Mouse (Mus musculus) lung, adult 2 months (tissue): ENCODE data around the gene Crcp. TPM values are rescaled to one million over a fixed set of nuclear protein-coding genes. Genes with fewer than 3 reads are reported as not detected.

ENCODE experiments used
- DNase-seq: peaks from one replicate; pipeline ENCODE4 v3.0.0; 2022
- H3K4me1 ChIP-seq: fragments of 200-500 bp; 2 replicates; pipeline ENCODE4 v1.6.1; 2011; ENCODE audit warnings: low read length; ENCODE audit not compliant: control insufficient read depth, insufficient read depth
- H3K4me3 ChIP-seq: fragments of 200-500 bp; replicated peaks from 2 replicates; pipeline ENCODE3; 2011; ENCODE audit warnings: low read depth, mild to moderate bottlenecking, control low read depth, low read length; ENCODE audit errors: extremely low read depth
- CTCF ChIP-seq: fragments of 200-500 bp; IDR thresholded peaks from 2 replicates; pipeline ENCODE4 v1.5.1; 2011; ENCODE audit warnings: mild to moderate bottlenecking, low read length, control low read depth; ENCODE audit not compliant: insufficient read depth
- POLR2A ChIP-seq: fragments of 200-500 bp; IDR thresholded peaks from 2 replicates; pipeline ENCODE4 v1.6.1; 2011; ENCODE audit warnings: low read depth, mild to moderate bottlenecking, control low read depth, low read length, borderline replicate concordance; ENCODE audit errors: extremely low read depth
- WGBS: fragments of 180-500 bp; shearing (Covaris S2); methylation state at CpG from one replicate; pipeline ENCODE4 v1.1.7; 2018; 5-methylcytosine and 5-hydroxymethylcytosine counted together
- polyA plus RNA-seq: library from polyadenylated mRNA; depleted of rRNA; stranded (reverse); fragments of >200 nt; gene quantifications from 2 replicates; pipeline ENCODE4 v1.2.3, GENCODE M21; 2012

Gene Crcp
- polyA plus RNA-seq, 1 experiment: 12.9 TPM

DNA sequence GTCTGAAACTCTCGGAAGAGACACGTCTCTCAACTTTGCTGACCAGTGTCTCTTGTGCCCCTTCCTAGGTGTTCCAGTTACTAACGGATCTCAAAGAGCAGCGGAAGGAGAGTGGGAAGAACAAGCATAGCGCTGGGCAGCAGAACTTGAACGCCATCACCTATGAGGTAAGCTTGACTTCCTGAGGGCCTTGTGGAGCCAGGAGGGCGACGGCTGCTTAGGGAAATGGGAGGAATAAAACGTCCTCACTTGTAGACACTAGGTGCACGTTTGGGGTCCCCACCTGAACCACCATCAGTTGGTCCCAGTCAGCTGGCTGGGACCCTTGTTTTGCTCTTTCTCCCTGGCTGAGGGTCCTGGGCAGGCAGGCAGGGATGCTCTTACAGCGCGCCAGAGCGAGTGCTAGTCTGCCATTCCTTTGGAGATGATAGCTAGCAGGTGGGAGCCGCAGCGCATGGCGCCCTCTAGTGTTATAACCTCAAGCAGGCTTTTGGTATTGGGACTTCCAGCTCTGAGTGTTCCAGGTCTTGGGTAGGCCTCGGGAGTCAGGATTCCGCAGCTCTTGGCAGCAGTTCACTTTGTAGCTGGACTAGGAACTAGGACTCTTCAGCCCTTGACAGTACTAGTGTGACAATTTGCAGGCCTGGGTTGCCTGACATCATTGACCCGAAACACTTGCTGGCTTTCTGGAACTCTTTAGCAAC, 8.8 kb downstream of the Crcp start:
- H3K4me1 ChIP-seq: no peaks in the 10 kb centered on the region
- H3K4me3 ChIP-seq: no peak overlapping the region
- WGBS: 70% methylated on average over 19 of the region's 19 CpGs
- no peak for TF ChIP-seq POLR2A
- TF ChIP-seq CTCF: peak; percentile 81
- peak; percentile 44 for DNase-seq

- DNase-seq: no peak
- 87% methylated on average over 4 of the region's 4 CpGs for WGBS
- H3K4me1 ChIP-seq: 0 out of 2 replicates have a peak, but pooled peaks cover 4% of the 10 kb centered on the region
- TF ChIP-seq CTCF (no peak), POLR2A (no peak)
- H3K4me3 ChIP-seq: no peak overlapping the region
Observed at GRCm38 (mm10) chr5:130040797-130041196, 11.7 kb downstream of the Crcp start.

DNA sequence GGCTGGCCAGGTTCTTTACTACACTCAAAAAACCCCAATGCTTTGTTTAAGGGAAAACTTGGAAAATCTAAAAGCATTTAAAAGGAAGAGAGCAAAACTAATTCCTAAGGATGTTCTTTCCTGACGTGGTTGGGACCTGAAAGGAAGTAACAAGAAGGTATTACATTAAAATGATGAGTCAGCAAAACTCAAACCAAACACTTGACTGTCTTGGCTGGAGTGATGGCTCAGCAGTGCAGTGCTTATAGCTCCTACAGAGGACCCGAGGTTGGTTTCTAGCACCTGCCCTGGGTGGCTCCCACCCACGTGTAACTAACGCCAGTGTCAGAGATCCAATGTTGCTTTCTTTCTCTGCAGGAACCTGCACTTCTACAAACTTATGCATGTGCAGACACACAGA, 12.2 kb downstream of the Crcp start:
- WGBS: 72% methylated on average over 4 of the region's 4 CpGs
- Histone ChIP-seq H3K4me3 (no peak overlapping the region), H3K4me1 (0 out of 2 replicates have a peak, but pooled peaks cover 4% of the 10 kb centered on the region)
- TF ChIP-seq POLR2A (no peak), CTCF (no peak)
- no peak for DNase-seq

DNA sequence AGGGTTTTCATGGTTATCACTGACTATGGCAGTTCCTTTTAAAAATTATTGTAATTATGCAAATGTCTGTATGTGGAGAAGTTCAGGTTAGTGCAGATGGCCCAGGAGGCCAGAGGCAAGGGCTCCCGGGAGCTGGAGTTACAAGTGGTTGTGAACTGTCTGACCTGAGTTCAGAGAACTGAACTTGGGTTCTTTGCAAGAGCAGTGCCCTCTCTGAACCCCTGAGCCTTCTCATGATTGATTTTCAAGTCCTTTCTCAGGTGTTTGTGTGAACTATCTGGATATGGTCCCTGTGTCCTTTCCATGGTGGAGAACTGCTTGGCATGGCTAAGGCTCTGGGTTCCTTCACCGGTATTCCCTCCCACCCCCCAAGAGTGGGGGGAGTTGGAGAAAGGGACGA, 14.7 kb downstream of the Crcp start:
- DNase-seq: no peak
- no peak overlapping the region for H3K4me3 ChIP-seq
- whole genome bisulfite sequencing: 72% methylated on average over 3 of the region's 3 CpGs
- 0 out of 2 replicates have a peak, but pooled peaks cover 4% of the 10 kb centered on the region for H3K4me1 ChIP-seq
- TF ChIP-seq POLR2A (no peak), CTCF (no peak)

DNA sequence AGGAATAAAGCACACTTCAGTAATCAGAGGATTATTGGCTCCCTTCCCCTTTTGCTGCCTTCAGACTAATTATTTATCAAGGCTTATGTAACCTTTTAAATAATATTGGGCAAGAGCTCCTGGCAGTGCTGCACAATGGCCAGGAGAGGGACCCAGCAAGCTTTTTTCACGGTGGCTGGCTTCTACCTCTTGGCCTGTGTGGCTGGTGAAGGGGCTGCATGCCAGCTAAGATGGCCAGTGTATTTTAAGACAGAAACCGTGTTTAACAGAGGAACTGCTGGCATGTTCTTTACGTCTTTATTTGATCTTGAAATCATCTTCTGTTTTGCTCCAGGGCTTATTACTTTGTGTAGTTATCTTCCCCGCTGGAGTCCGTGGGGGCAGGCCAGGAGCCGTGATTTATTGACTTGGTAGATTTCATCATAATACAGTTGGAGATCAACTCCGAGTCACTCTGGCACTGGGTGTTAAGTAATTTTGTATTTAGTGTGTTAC, 15.2 kb downstream of the Crcp start:
- DNase-seq: no peak
- H3K4me3 ChIP-seq: no peak overlapping the region
- 0 out of 2 replicates have a peak, but pooled peaks cover 4% of the 10 kb centered on the region for H3K4me1 ChIP-seq
- WGBS: 46% methylated on average over 7 of the region's 7 CpGs
- TF ChIP-seq CTCF (peak; percentile 67), POLR2A (no peak)

DNA sequence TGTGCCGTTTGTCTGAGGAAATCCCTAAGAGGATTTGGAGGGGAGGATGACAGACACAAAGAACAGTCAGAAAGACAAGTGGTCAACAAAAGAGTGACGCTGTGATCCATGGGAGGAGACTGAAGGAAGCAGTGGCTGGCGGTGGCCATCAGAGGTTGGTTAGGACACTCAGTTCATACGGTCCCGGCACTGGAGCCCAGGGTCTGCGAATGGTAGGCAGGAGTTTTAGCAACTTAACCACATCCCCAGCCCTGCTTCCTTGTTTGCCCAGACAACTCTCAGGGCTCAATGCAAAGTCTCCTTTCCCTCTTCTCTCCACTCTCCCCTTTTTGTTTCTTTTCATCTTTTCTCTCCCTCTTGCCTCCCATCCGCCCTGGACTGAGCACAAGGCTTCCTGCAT, 17.0 kb downstream of the Crcp start:
- TF ChIP-seq CTCF (no peak), POLR2A (no peak)
- WGBS: 83% methylated on average over 7 of the region's 7 CpGs
- Histone ChIP-seq H3K4me3 (no peak overlapping the region), H3K4me1 (0 out of 2 replicates have a peak, but pooled peaks cover 4% of the 10 kb centered on the region)
- no peak for DNase-seq

- WGBS: 85% methylated on average over 10 of the region's 10 CpGs
- no peak for DNase-seq
- H3K4me3 ChIP-seq: no peak overlapping the region
- TF ChIP-seq POLR2A (no peak), CTCF (no peak)
- 0 out of 2 replicates have a peak, but pooled peaks cover 4% of the 10 kb centered on the region for H3K4me1 ChIP-seq
Observed at GRCm38 (mm10) chr5:130046589-130046988, 17.5 kb downstream of the Crcp start.

GRCm38 (mm10) chr5:130047013-130047412, 17.9 kb downstream of the Crcp start:
- H3K4me1 ChIP-seq: 0 out of 2 replicates have a peak, but pooled peaks cover 4% of the 10 kb centered on the region
- 81% methylated on average over 6 of the region's 6 CpGs for WGBS
- DNase-seq: no peak
- H3K4me3 ChIP-seq: no peak overlapping the region
- TF ChIP-seq CTCF: peak; percentile 16; the same call in 1 of the 2 replicates
- no peak for TF ChIP-seq POLR2A

DNA sequence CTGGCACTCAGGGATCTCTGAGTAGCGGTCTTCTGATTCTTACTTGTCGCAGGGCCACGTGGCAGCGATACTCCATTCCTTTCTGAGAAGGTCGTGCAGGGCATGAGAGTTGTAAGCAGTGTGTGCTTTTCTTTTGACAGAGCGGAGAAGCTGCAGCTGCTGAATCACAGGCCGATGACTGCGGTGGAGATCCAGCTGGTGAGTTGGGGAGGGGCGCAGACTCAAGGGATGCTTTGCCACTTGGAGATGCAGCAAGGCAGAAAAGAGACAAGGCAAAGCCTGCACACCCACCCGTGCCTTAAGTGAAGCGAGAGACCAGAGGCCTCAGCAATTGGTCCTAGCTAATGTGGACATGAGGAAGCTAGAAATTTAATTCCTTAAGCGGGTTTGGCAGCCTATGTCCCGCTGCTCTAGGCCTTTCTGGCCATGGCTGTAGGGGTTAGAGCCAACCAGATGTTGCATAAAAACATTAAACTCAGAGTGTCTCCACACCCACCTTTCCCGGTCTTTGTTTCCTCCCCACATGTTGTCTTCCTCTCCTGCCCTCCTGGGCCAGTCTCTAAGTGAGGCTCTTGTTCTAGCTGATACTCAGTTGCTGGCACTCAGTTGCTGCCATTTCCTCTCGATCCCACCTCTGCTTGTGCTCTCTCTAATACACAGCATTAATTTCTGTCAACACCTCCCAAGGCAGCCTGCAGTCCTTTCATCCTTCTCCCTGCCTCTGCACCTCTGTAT, 19.9 kb downstream of the Crcp start:
- TF ChIP-seq POLR2A (no peak), CTCF (no peak)
- no peak overlapping the region for H3K4me3 ChIP-seq
- no peak for DNase-seq
- WGBS: 76% methylated on average over 15 of the region's 15 CpGs
- H3K4me1 ChIP-seq: 0 out of 2 replicates have a peak, but pooled peaks cover 4% of the 10 kb centered on the region
